Mouse (Mus musculus): ENCODE measurements around the gene Apbb1ip. TPM values are rescaled to one million over a fixed set of nuclear protein-coding genes. Genes with fewer than 3 reads are reported as not detected.
"Not testable (repeated sequence)": the region's sequence is repeated elsewhere in the genome, so short reads cannot be mapped to it uniquely, and the experiment has no call there.

Gene Apbb1ip
- polyA plus RNA-seq, 1 experiment from 2014 or later, result 2.8 TPM

- H3K36me3 ChIP-seq, result no peaks in the 10 kb centered on the region
- no peaks in the 10 kb centered on the region for H3K9me3 ChIP-seq
- WGBS, result 72% methylated on average over 3 of the region's 3 CpGs
- no peaks in the 10 kb centered on the region for H3K4me1 ChIP-seq
- H3K27me3 ChIP-seq, result no peaks in the 10 kb centered on the region
- H3K9ac ChIP-seq, result no peak overlapping the region
- H3K27ac ChIP-seq, result no peak overlapping the region
- no peak for ATAC-seq (ENCODE audit: insufficient number of reproducible peaks, low FRiP score, low TSS enrichment, low read depth)
- H3K4me3 ChIP-seq, result no peak overlapping the region
- H3K4me2 ChIP-seq, result no peak overlapping the region
These were observed 83.6 kb downstream of the Apbb1ip start for GRCm38 (mm10) chr2:22857501-22857900.

- Histone ChIP-seq H3K4me1 (no peaks in the 10 kb centered on the region), H3K4me3 (no peak overlapping the region), H3K9ac (no peak overlapping the region), H3K36me3 (no peaks in the 10 kb centered on the region), H3K27ac (no peak overlapping the region), H3K27me3 (no peaks in the 10 kb centered on the region), H3K9me3 (no peaks in the 10 kb centered on the region), H3K4me2 (no peak overlapping the region)
- ATAC-seq (ENCODE audit: insufficient number of reproducible peaks, low FRiP score, low TSS enrichment, low read depth), result no peak
- WGBS, result 84% methylated on average over 2 of the region's 2 CpGs
These were observed 88.3 kb downstream of the Apbb1ip start for GRCm38 (mm10) chr2:22862194-22862593.

- not testable (repeated sequence) for H3K4me2 ChIP-seq; H3K9me3 ChIP-seq; H3K9ac ChIP-seq; ATAC-seq (ENCODE audit: insufficient number of reproducible peaks, low FRiP score, low TSS enrichment, low read depth); H3K4me3 ChIP-seq; H3K27ac ChIP-seq; H3K36me3 ChIP-seq; H3K27me3 ChIP-seq; H3K4me1 ChIP-seq
- 3% methylated on average over 6 of the region's 6 CpGs for whole genome bisulfite sequencing
These were observed 90.6 kb downstream of the Apbb1ip start for GRCm38 (mm10) chr2:22864394-22865037.

- Histone ChIP-seq H3K27me3 (no peaks in the 10 kb centered on the region), H3K4me1 (no peaks in the 10 kb centered on the region), H3K4me3 (no peak overlapping the region), H3K4me2 (no peak overlapping the region), H3K9me3 (no peaks in the 10 kb centered on the region), H3K9ac (no peak overlapping the region), H3K27ac (no peak overlapping the region), H3K36me3 (no peaks in the 10 kb centered on the region)
- ATAC-seq (ENCODE audit: insufficient number of reproducible peaks, low FRiP score, low TSS enrichment, low read depth), result no peak
- 91% methylated on average over 1 of the region's 1 CpGs for WGBS
These were observed 91.9 kb downstream of the Apbb1ip start for GRCm38 (mm10) chr2:22865818-22866217.

DNA sequence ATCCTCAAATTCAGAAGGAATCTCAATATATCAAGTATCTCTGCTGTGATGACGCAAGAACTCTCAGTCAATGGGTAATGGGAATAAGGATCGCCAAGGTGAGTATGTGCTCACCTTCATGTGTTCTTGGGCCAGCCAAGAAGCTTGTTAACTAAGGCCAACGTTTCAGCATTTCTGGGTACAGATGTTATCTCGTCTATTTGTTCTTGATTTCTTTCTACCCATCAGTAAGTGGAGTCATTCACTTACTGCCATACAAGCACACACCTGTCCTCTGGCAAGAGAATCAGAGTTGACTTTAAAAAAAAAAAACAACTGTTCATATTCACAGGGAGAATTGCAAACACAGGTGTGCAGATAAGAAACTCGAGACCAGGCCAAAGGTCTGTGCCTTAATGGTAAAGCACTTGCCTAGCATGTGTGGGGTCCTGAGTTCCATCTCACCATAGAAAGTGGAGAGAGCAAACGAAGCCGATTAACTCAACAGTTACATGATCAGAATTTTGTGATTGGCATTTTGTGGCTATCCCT is 93.1 kb downstream of the Apbb1ip start:
- no peaks in the 10 kb centered on the region for H3K36me3 ChIP-seq
- no peaks in the 10 kb centered on the region for H3K27me3 ChIP-seq
- H3K9ac ChIP-seq, result no peak overlapping the region
- no peaks in the 10 kb centered on the region for H3K4me1 ChIP-seq
- no peak overlapping the region for H3K4me2 ChIP-seq
- H3K9me3 ChIP-seq, result no peaks in the 10 kb centered on the region
- WGBS, result 74% methylated on average over 7 of the region's 7 CpGs
- no peak overlapping the region for H3K27ac ChIP-seq
- no peak for ATAC-seq (ENCODE audit: insufficient number of reproducible peaks, low FRiP score, low TSS enrichment, low read depth)
- no peak overlapping the region for H3K4me3 ChIP-seq

GRCm38 (mm10) chr2:22873159-22873558 is 99.3 kb downstream of the Apbb1ip start:
- H3K4me3 ChIP-seq, result no peak overlapping the region
- WGBS, result 86% methylated on average over 1 of the region's 1 CpGs
- H3K4me1 ChIP-seq, result no peaks in the 10 kb centered on the region
- no peaks in the 10 kb centered on the region for H3K9me3 ChIP-seq
- H3K36me3 ChIP-seq, result no peaks in the 10 kb centered on the region
- H3K27me3 ChIP-seq, result no peaks in the 10 kb centered on the region
- H3K27ac ChIP-seq, result no peak overlapping the region
- ATAC-seq (ENCODE audit: insufficient number of reproducible peaks, low FRiP score, low TSS enrichment, low read depth), result no peak
- no peak overlapping the region for H3K4me2 ChIP-seq
- H3K9ac ChIP-seq, result no peak overlapping the region

DNA sequence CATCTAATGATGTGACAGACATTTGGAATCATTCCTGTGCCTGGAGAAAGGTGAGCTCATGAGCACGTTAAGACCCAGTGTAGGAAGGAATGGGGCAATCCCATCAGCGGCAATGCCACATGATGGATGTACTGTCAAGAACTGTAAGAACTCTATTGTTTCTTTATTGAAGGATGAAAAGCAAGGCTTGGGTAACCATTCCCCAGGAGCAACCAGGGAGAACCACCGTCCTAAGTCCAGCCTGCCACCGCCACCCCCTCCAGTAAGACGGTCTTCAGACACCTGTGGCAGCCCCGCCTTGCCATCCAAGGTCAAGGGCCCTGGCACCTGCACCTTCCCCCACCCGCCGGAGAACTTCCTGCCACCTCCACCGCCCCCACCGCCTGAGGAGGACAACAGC is 100.7 kb downstream of the Apbb1ip start:
- no peak overlapping the region for H3K4me3 ChIP-seq
- no peak overlapping the region for H3K4me2 ChIP-seq
- no peak overlapping the region for H3K9ac ChIP-seq
- H3K27ac ChIP-seq, result no peak overlapping the region
- H3K4me1 ChIP-seq, result no peaks in the 10 kb centered on the region
- 45% methylated on average over 10 of the region's 10 CpGs for WGBS
- no peaks in the 10 kb centered on the region for H3K27me3 ChIP-seq
- no peaks in the 10 kb centered on the region for H3K9me3 ChIP-seq
- H3K36me3 ChIP-seq, result no peaks in the 10 kb centered on the region
- no peak for ATAC-seq (ENCODE audit: insufficient number of reproducible peaks, low FRiP score, low TSS enrichment, low read depth)

- no peak for ATAC-seq (ENCODE audit: insufficient number of reproducible peaks, low FRiP score, low TSS enrichment, low read depth)
- no peak overlapping the region for H3K4me3 ChIP-seq
- no peak overlapping the region for H3K27ac ChIP-seq
- no peaks in the 10 kb centered on the region for H3K27me3 ChIP-seq
- no peak overlapping the region for H3K4me2 ChIP-seq
- no peaks in the 10 kb centered on the region for H3K36me3 ChIP-seq
- H3K4me1 ChIP-seq, result no peaks in the 10 kb centered on the region
- H3K9me3 ChIP-seq, result no peaks in the 10 kb centered on the region
- WGBS, result 81% methylated on average over 3 of the region's 3 CpGs
- no peak overlapping the region for H3K9ac ChIP-seq
These were observed 102.7 kb downstream of the Apbb1ip start for GRCm38 (mm10) chr2:22876614-22877013.

- Histone ChIP-seq H3K4me1 (no peaks in the 10 kb centered on the region), H3K27me3 (no peaks in the 10 kb centered on the region), H3K9ac (no peak overlapping the region), H3K9me3 (no peaks in the 10 kb centered on the region), H3K4me2 (no peak overlapping the region), H3K27ac (no peak overlapping the region), H3K4me3 (no peak overlapping the region), H3K36me3 (no peaks in the 10 kb centered on the region)
- 18% methylated on average over 1 of the region's 1 CpGs for WGBS
- no peak for ATAC-seq (ENCODE audit: insufficient number of reproducible peaks, low FRiP score, low TSS enrichment, low read depth)
These were observed 104.9 kb downstream of the Apbb1ip start for GRCm38 (mm10) chr2:22878781-22879180.

GRCm38 (mm10) chr2:22880726-22881125 is 106.8 kb downstream of the Apbb1ip start:
- H3K4me2 ChIP-seq; H3K36me3 ChIP-seq; ATAC-seq (ENCODE audit: insufficient number of reproducible peaks, low FRiP score, low TSS enrichment, low read depth); H3K27ac ChIP-seq; H3K4me1 ChIP-seq; H3K4me3 ChIP-seq; H3K27me3 ChIP-seq; H3K9ac ChIP-seq; H3K9me3 ChIP-seq: not testable (repeated sequence)
- 85% methylated on average over 3 of the region's 3 CpGs for WGBS

DNA sequence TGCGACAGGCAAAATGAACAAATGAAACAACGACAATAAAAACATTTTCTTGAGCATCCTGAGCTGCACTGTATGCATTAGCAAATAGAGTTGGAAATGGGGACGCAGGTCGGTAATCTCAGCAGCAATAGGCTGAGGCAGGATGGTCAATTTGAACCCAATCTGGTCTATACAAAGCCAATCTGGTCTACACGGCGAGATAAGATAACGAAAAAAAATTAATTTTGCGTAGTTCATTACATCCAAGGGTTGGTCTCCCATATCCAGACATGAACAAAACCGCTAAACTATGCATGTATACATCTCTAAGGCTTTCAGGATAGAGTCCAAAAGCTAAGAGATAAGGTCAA is 121.0 kb downstream of the Apbb1ip start:
- Histone ChIP-seq H3K27me3 (no peaks in the 10 kb centered on the region), H3K4me3 (peak overlapping the region; percentile 76), H3K9ac (peak overlapping the region; percentile 67), H3K27ac (peak overlapping the region; percentile 71), H3K9me3 (no peaks in the 10 kb centered on the region), H3K36me3 (no peaks in the 10 kb centered on the region), H3K4me2 (peak overlapping the region; percentile 79), H3K4me1 (no peaks in the 10 kb centered on the region)
- no peak for ATAC-seq (ENCODE audit: insufficient number of reproducible peaks, low FRiP score, low TSS enrichment, low read depth)
- WGBS, result 24% methylated on average over 9 of the region's 9 CpGs

GRCm38 (mm10) chr2:22895282-22896273 is 121.7 kb downstream of the Apbb1ip start, which contains the start of gene Pdss1:
Gene Pdss1, plus strand, starts transcription at chr2:22895522.
- Histone ChIP-seq H3K27ac (peak within 1 kb of the TSS; percentile 71), H3K9ac (peak within 1 kb of the TSS; percentile 67), H3K4me2 (peak within 1 kb of the TSS; percentile 79), H3K4me3 (peak within 1 kb of the TSS; percentile 76), H3K9me3 (no peaks in the 10 kb centered on the region), H3K4me1 (no peaks in the 10 kb centered on the region), H3K36me3 (no peaks in the 10 kb centered on the region), H3K27me3 (no peaks in the 10 kb centered on the region)
- ATAC-seq (ENCODE audit: insufficient number of reproducible peaks, low FRiP score, low TSS enrichment, low read depth), result peak; percentile 93
- WGBS, result 1% methylated on average over 77 of the region's 81 CpGs
